Comparison of ENCODE assay signal across 12 mouse cellular contexts in genomic region chr9:61321825-61322224, GRCm38 (mm10). TPM values are rescaled to one million over a fixed set of nuclear protein-coding genes. Genes with fewer than 3 reads are reported as not detected.
DNase-seq lines count a peak whose midpoint lies in the region; ATAC-seq and TF ChIP-seq lines count a peak whose summit lies in the region.
"Had no signal": no experiment of that assay in that cellular context is flagged by ENCODE, and none has a peak within 500 bp of the region (broad histone marks: within the 10 kb centered on the region; RNA-seq: fewer than 3 reads in every experiment).

No protein-coding gene starts in this region.

- intact Hi-C loops in gastrocnemius, adult 2 months (cut with DNase I): no loop called here

- WGBS in lung, embryonic 15.5 days: 44% methylated on average over 8 of the region's 8 CpGs
- 62% methylated on average over 8 of the region's 8 CpGs for WGBS in hindbrain, embryonic 12.5 days

- H3K4me3 ChIP-seq in gastrocnemius, adult 2 months: no peak overlapping the region
- H3K4me3 ChIP-seq in lung, embryonic 15.5 days: no peak overlapping the region
- H3K4me3 ChIP-seq in hindbrain, embryonic 12.5 days: no peak overlapping the region
- H3K4me3 ChIP-seq: hindbrain, embryonic 15.5 days had no signal

- peak; percentile 61 for DNase-seq in gastrocnemius, adult 2 months
- no peak for DNase-seq in gastrocnemius, adult 8-10 months (ENCODE audit: low spot score in 2 of 2)
- DNase-seq in lung, postnatal 4 days: no peak
- peak; percentile 94 for DNase-seq in cerebellum, adult 9-11 months
- no peak for DNase-seq in retina, embryonic 14.5 days (ENCODE audit: low spot score)
- DNase-seq: kidney, postnatal 14 days; lung, postnatal 36 days; right cerebral cortex, adult 18-20 months had no signal

- peaks cover 16% of the 10 kb centered on the region; the same call in 1 of the 2 replicates for H3K4me1 ChIP-seq in lung, embryonic 15.5 days
- peaks cover 41% of the 10 kb centered on the region for H3K4me1 ChIP-seq in hindbrain, embryonic 12.5 days

- TF ChIP-seq CTCF in gastrocnemius, adult 2 months (IDR thresholded peaks at IDR 0.05): no peak

- no peaks in the 10 kb centered on the region for H3K36me3 ChIP-seq in lung, embryonic 15.5 days
- H3K36me3 ChIP-seq in hindbrain, embryonic 12.5 days: no peaks in the 10 kb centered on the region
- H3K36me3 ChIP-seq: hindbrain, embryonic 15.5 days had no signal

- no peak overlapping the region for H3K9ac ChIP-seq in lung, embryonic 15.5 days
- no peak overlapping the region for H3K9ac ChIP-seq in hindbrain, embryonic 12.5 days
- H3K9ac ChIP-seq: hindbrain, embryonic 15.5 days had no signal

- no peak overlapping the region for H3K4me2 ChIP-seq in lung, embryonic 15.5 days
- H3K4me2 ChIP-seq in hindbrain, embryonic 12.5 days (replicated peaks): no peak overlapping the region
- H3K4me2 ChIP-seq: hindbrain, embryonic 15.5 days had no signal

- peak; percentile 45; the same call in 1 of the 2 replicates for ATAC-seq in lung, embryonic 15.5 days (ENCODE audit: borderline replicate concordance, extremely low read depth, low FRiP score, low TSS enrichment)
- peak; percentile 64 for ATAC-seq in monocyte, adult 5-6 weeks (replicated peaks; ENCODE audit: insufficient number of reproducible peaks, low FRiP score, low TSS enrichment, poor library complexity, severe bottlenecking)
- no peak for ATAC-seq in hindbrain, embryonic 12.5 days (ENCODE audit: low FRiP score)

- peaks cover 98% of the 10 kb centered on the region for H3K27me3 ChIP-seq in lung, embryonic 15.5 days
- peaks cover 23% of the 10 kb centered on the region for H3K27me3 ChIP-seq in hindbrain, embryonic 12.5 days

- H3K27ac ChIP-seq in gastrocnemius, adult 2 months: no peak overlapping the region
- H3K27ac ChIP-seq in lung, embryonic 15.5 days: no peak overlapping the region
- H3K27ac ChIP-seq in hindbrain, embryonic 12.5 days: no peak overlapping the region
- H3K27ac ChIP-seq: hindbrain, embryonic 15.5 days had no signal

- no peaks in the 10 kb centered on the region for H3K9me3 ChIP-seq in lung, embryonic 15.5 days
- no peaks in the 10 kb centered on the region for H3K9me3 ChIP-seq in hindbrain, embryonic 12.5 days (replicated peaks)
- H3K9me3 ChIP-seq: hindbrain, embryonic 15.5 days had no signal

RNA-seq across cellular contexts. Expression of gene Tle3, which starts 50.3 kb away (rescaled TPM):
- 10 to 100 TPM in 1 of 2 experiments, 1 to 10 TPM in 1; 4.7 to 12.9 TPM for total RNA-seq in gastrocnemius, adult 2 months (2021)
- 1 to 10 TPM; 3.2 to 6.7 (median 4.3) TPM for total RNA-seq in gastrocnemius, adult 8-10 months (2022)
- 25.2 and 27.1 TPM in 2 replicates for polyA plus RNA-seq in lung, embryonic 15.5 days (2015; fragmentation: Nextera tagmentation; extraction: Ambion mirVana)
- total RNA-seq in monocyte, adult 5-6 weeks (2017): 96.0 to 177 TPM (median 119 TPM) in 3 replicates
- polyA plus RNA-seq in hindbrain, embryonic 12.5 days (2016; fragmentation: Nextera tagmentation; extraction: Ambion mirVana): 56.3 and 59.9 TPM in 2 replicates

Comparison
In these comparisons a context has a peak if more than half of its experiments do, and no peak if none do; other contexts are left out.
1. DNase-seq: peak in gastrocnemius, adult 2 months (single experiment) and cerebellum, adult 9-11 months (single experiment); none in gastrocnemius, adult 8-10 months (0 of 2), lung, postnatal 4 days (0 of 2) and retina, embryonic 14.5 days (single experiment).